Mouse (Mus musculus) layer of hippocampus, postnatal 14 days (tissue): Measurements from ENCODE around the gene Fstl3. TPM values are rescaled to one million over a fixed set of nuclear protein-coding genes. Genes with fewer than 3 reads are reported as not detected.
A peak's percentile ranks its signal among the peaks of the same experiment; 100 is the strongest.

ENCODE experiments used
- DNase-seq, 2 experiments: peaks; one replicate each; pipeline ENCODE4 v3.0.0; 2021 to 2022; ENCODE audit warnings: low spot score in 2 of 2, mixed read lengths in 1 of 2
- total RNA-seq, 2 experiments: library from RNA; stranded (reverse); gene quantifications; 2 replicates each; pipeline ENCODE4 v1.2.3; 2021

Fstl3 gene
- total RNA-seq, 2 experiments from 2014 or later, result 1.2 to 2.4 TPM

- DNase-seq, result no peak
These were observed 7.1 kb downstream of the Fstl3 start for GRCm38 (mm10) chr10:79783920-79784800.

GRCm38 (mm10) chr10:79788386-79789158 is 11.5 kb downstream of the Fstl3 start:
- peak; percentile 67 to 82 for DNase-seq

GRCm38 (mm10) chr10:79789581-79789980 is 12.5 kb downstream of the Fstl3 start:
- DNase-seq, result no peak

- no peak for DNase-seq
These were observed 13.8 kb downstream of the Fstl3 start, which contains the start of gene Prss57 for GRCm38 (mm10) chr10:79790861-79791260. Gene Prss57 (minus strand): TSS chr10:79790961.

GRCm38 (mm10) chr10:79792339-79793040 is 15.4 kb downstream of the Fstl3 start:
- no peak for DNase-seq

GRCm38 (mm10) chr10:79793051-79793737 is 16.1 kb downstream of the Fstl3 start, which contains the start of gene Palm:
Gene Palm (plus strand): TSS chr10:79793572.
- peak; percentile 82 to 85 for DNase-seq

- DNase-seq, result peak; percentile 52 to 68
These were observed 16.8 kb downstream of the Fstl3 start for GRCm38 (mm10) chr10:79793738-79794490.

GRCm38 (mm10) chr10:79794491-79794931 is 17.4 kb downstream of the Fstl3 start:
- DNase-seq, result no peak

- no peak for DNase-seq
These were observed 18.8 kb downstream of the Fstl3 start for GRCm38 (mm10) chr10:79795905-79796304.

GRCm38 (mm10) chr10:79797326-79797725 is 20.3 kb downstream of the Fstl3 start:
- no peak for DNase-seq

- DNase-seq, result no peak
These were observed 21.3 kb downstream of the Fstl3 start for GRCm38 (mm10) chr10:79798289-79798928.

- DNase-seq, result no peak
These were observed 23.4 kb downstream of the Fstl3 start for GRCm38 (mm10) chr10:79800508-79800907.

- DNase-seq, result no peak
These were observed 24.8 kb downstream of the Fstl3 start for GRCm38 (mm10) chr10:79801837-79802236.

GRCm38 (mm10) chr10:79802331-79802971 is 25.4 kb downstream of the Fstl3 start:
- no peak for DNase-seq

- peak; percentile 87 to 94 for DNase-seq
These were observed 26.7 kb downstream of the Fstl3 start for GRCm38 (mm10) chr10:79803716-79804323.

- DNase-seq, result no peak
These were observed 28.6 kb downstream of the Fstl3 start for GRCm38 (mm10) chr10:79805636-79806035.

GRCm38 (mm10) chr10:79806331-79806730 is 29.3 kb downstream of the Fstl3 start:
- no peak for DNase-seq

- DNase-seq, result no peak
These were observed 29.9 kb downstream of the Fstl3 start for GRCm38 (mm10) chr10:79806972-79807371.
